Mouse (Mus musculus): ENCODE measurements at regions not wholly inside any gene's neighbourhood (a gene's known extent, or its start where the extent isn't known, plus 50 kb on each side); places are given as distances from the start of the nearest gene placed in this dataset.
A peak's percentile ranks its signal among the peaks of the same experiment; 100 is the strongest.

GRCm38 (mm10) chr9:31684099-31684811, 220.0 kb upstream of the Tmem45b start:
- no peak for DNase-seq

GRCm38 (mm10) chr9:31683302-31684081, 219.2 kb upstream of the Tmem45b start:
- no peak overlapping the region for H3K4me3 ChIP-seq (ENCODE audit: low read depth, low read length)
- H3K4me1 ChIP-seq (ENCODE audit: insufficient read depth): no peaks in the 10 kb centered on the region
- TF ChIP-seq EP300 (IDR thresholded peaks at IDR 0.05; ENCODE audit: low read depth): no peak
- no peaks in the 10 kb centered on the region for H3K36me3 ChIP-seq (replicated peaks; ENCODE audit: insufficient read depth, low read length)
- DNase-seq (peak; percentile 18), ATAC-seq (0 out of 2 replicates have a peak, but pooled peaks have one; percentile 23)
- 14% methylated on average over 19 of the region's 19 CpGs for WGBS (ENCODE audit: insufficient replicate concordance)
- H3K27me3 ChIP-seq (ENCODE audit: insufficient read depth, low read length): 0 out of 2 replicates have a peak, but pooled peaks cover 2% of the 10 kb centered on the region
- no peaks in the 10 kb centered on the region for H3K9me3 ChIP-seq (ENCODE audit: low read length)
- peak overlapping the region; percentile 22; the same call in 1 of the 2 replicates for H3K4me2 ChIP-seq (ENCODE audit: low read depth, low read length)
- no peak overlapping the region for H3K9ac ChIP-seq (replicated peaks)
- H3K27ac ChIP-seq (ENCODE audit: low read depth): no peak overlapping the region

More at GRCm38 (mm10) chr9:31684099-31684811, 220.0 kb upstream of the Tmem45b start:
- H3K27me3 ChIP-seq (ENCODE audit: insufficient read depth, low read length): 0 out of 2 replicates have a peak, but pooled peaks cover 2% of the 10 kb centered on the region
- no peak overlapping the region for H3K4me2 ChIP-seq (ENCODE audit: low read depth, low read length)
- no peak for ATAC-seq
- H3K9me3 ChIP-seq (ENCODE audit: low read length): no peaks in the 10 kb centered on the region
- TF ChIP-seq CTCF (IDR thresholded peaks at IDR 0.05; ENCODE audit: low read depth) (no peak), EP300 (IDR thresholded peaks at IDR 0.05; ENCODE audit: low read depth) (no peak)
- 55% methylated on average over 18 of the region's 18 CpGs for WGBS (ENCODE audit: insufficient replicate concordance)
- no peaks in the 10 kb centered on the region for H3K36me3 ChIP-seq (replicated peaks; ENCODE audit: insufficient read depth, low read length)
- no peak overlapping the region for H3K9ac ChIP-seq (replicated peaks)
- no peaks in the 10 kb centered on the region for H3K4me1 ChIP-seq (ENCODE audit: insufficient read depth)
- no peak overlapping the region for H3K4me3 ChIP-seq (ENCODE audit: low read depth, low read length)
- H3K27ac ChIP-seq (ENCODE audit: low read depth): no peak overlapping the region

GRCm38 (mm10) chr9:31682893-31683292, 218.6 kb upstream of the Tmem45b start:
- Histone ChIP-seq H3K36me3 (replicated peaks; ENCODE audit: insufficient read depth, low read length) (no peaks in the 10 kb centered on the region), H3K9ac (replicated peaks) (no peak overlapping the region), H3K4me2 (ENCODE audit: low read depth, low read length) (no peak overlapping the region), H3K27ac (ENCODE audit: low read depth) (no peak overlapping the region), H3K4me1 (ENCODE audit: insufficient read depth) (no peaks in the 10 kb centered on the region), H3K9me3 (ENCODE audit: low read length) (no peaks in the 10 kb centered on the region), H3K4me3 (ENCODE audit: low read depth, low read length) (no peak overlapping the region), H3K27me3 (ENCODE audit: insufficient read depth, low read length) (0 out of 2 replicates have a peak, but pooled peaks cover 2% of the 10 kb centered on the region)
- DNase-seq (no peak), ATAC-seq (no peak)
- WGBS (ENCODE audit: insufficient replicate concordance): 47% methylated on average over 6 of the region's 6 CpGs
- TF ChIP-seq CTCF (IDR thresholded peaks at IDR 0.05; ENCODE audit: low read depth) (no peak), EP300 (IDR thresholded peaks at IDR 0.05; ENCODE audit: low read depth) (no peak)

- ATAC-seq: no peak
- Histone ChIP-seq H3K4me1 (ENCODE audit: insufficient read depth) (no peaks in the 10 kb centered on the region), H3K9me3 (ENCODE audit: low read length) (no peaks in the 10 kb centered on the region), H3K27ac (ENCODE audit: low read depth) (no peak overlapping the region), H3K36me3 (replicated peaks; ENCODE audit: insufficient read depth, low read length) (no peaks in the 10 kb centered on the region), H3K27me3 (ENCODE audit: insufficient read depth, low read length) (no peaks in the 10 kb centered on the region), H3K4me3 (ENCODE audit: low read depth, low read length) (no peak overlapping the region), H3K4me2 (ENCODE audit: low read depth, low read length) (no peak overlapping the region), H3K9ac (replicated peaks) (no peak overlapping the region)
- no peak for DNase-seq
- TF ChIP-seq CTCF (IDR thresholded peaks at IDR 0.05; ENCODE audit: low read depth) (no peak), EP300 (IDR thresholded peaks at IDR 0.05; ENCODE audit: low read depth) (no peak)
Measured at GRCm38 (mm10) chr9:31677150-31677549, 212.9 kb upstream of the Tmem45b start.

GRCm38 (mm10) chr9:31659026-31659425, 194.8 kb upstream of the Tmem45b start:
- H3K36me3 ChIP-seq (replicated peaks; ENCODE audit: insufficient read depth, low read length): no peaks in the 10 kb centered on the region
- no peak overlapping the region for H3K4me2 ChIP-seq (ENCODE audit: low read depth, low read length)
- 67% methylated on average over 2 of the region's 2 CpGs for WGBS (ENCODE audit: insufficient replicate concordance)
- no peaks in the 10 kb centered on the region for H3K4me1 ChIP-seq (ENCODE audit: insufficient read depth)
- TF ChIP-seq CTCF (IDR thresholded peaks at IDR 0.05; ENCODE audit: low read depth) (no peak), EP300 (IDR thresholded peaks at IDR 0.05; ENCODE audit: low read depth) (no peak)
- DNase-seq (no peak), ATAC-seq (no peak)
- no peaks in the 10 kb centered on the region for H3K27me3 ChIP-seq (ENCODE audit: insufficient read depth, low read length)
- no peak overlapping the region for H3K4me3 ChIP-seq (ENCODE audit: low read depth, low read length)
- no peaks in the 10 kb centered on the region for H3K9me3 ChIP-seq (ENCODE audit: low read length)
- no peak overlapping the region for H3K9ac ChIP-seq (replicated peaks)
- no peak overlapping the region for H3K27ac ChIP-seq (ENCODE audit: low read depth)

GRCm38 (mm10) chr9:31657612-31658011, 193.3 kb upstream of the Tmem45b start:
- 75% methylated on average over 4 of the region's 4 CpGs for WGBS (ENCODE audit: insufficient replicate concordance)
- H3K27ac ChIP-seq (ENCODE audit: low read depth): no peak overlapping the region
- H3K4me2 ChIP-seq (ENCODE audit: low read depth, low read length): no peak overlapping the region
- H3K9ac ChIP-seq (replicated peaks): no peak overlapping the region
- ATAC-seq (no peak), DNase-seq (no peak)
- no peak overlapping the region for H3K4me3 ChIP-seq (ENCODE audit: low read depth, low read length)
- no peaks in the 10 kb centered on the region for H3K9me3 ChIP-seq (ENCODE audit: low read length)
- no peaks in the 10 kb centered on the region for H3K27me3 ChIP-seq (ENCODE audit: insufficient read depth, low read length)
- no peaks in the 10 kb centered on the region for H3K4me1 ChIP-seq (ENCODE audit: insufficient read depth)
- no peaks in the 10 kb centered on the region for H3K36me3 ChIP-seq (replicated peaks; ENCODE audit: insufficient read depth, low read length)
- no peak for TF ChIP-seq CTCF (IDR thresholded peaks at IDR 0.05; ENCODE audit: low read depth)
- TF ChIP-seq EP300 (IDR thresholded peaks at IDR 0.05; ENCODE audit: low read depth): no peak
